Mouse (Mus musculus) embryonic facial prominence, embryonic 11.5 days (tissue): ENCODE measurements around the gene Galnt10. TPM values are rescaled to one million over a fixed set of nuclear protein-coding genes. Genes with fewer than 3 reads are reported as not detected.
A peak's percentile ranks its signal among the peaks of the same experiment; 100 is the strongest.

Experiments
- ATAC-seq: fragments of 200-750 bp; cut with Nextera tagmentation; replicated peaks from 2 replicates; pipeline ENCODE4 v1.8.0; 2017; ENCODE audit warnings: low read depth; ENCODE audit not compliant: insufficient number of reproducible peaks, low FRiP score, low TSS enrichment
- DNase-seq: peaks from one replicate; pipeline ENCODE4 v3.0.0-alpha.2; 2015; ENCODE audit warnings: low spot score
- H3K27ac ChIP-seq: fragments of 300-500 bp; sonication (generic); replicated peaks from 2 replicates; pipeline ENCODE4 v1.5.1; 2014; ENCODE audit warnings: mild to moderate bottlenecking, low read depth, low read length, control low read depth
- H3K27me3 ChIP-seq: fragments of 300-500 bp; sonication (generic); 2 replicates; pipeline ENCODE4 v1.6.1; 2014; ENCODE audit warnings: mild to moderate bottlenecking, low read length, moderate library complexity, mixed read lengths; ENCODE audit not compliant: control insufficient read depth, insufficient read depth
- H3K36me3 ChIP-seq: fragments of 300-500 bp; sonication (generic); replicated peaks from 2 replicates; pipeline ENCODE4 v1.6.1; 2014; ENCODE audit warnings: low read depth, mild to moderate bottlenecking, low read length, moderate library complexity, mixed read lengths; ENCODE audit not compliant: control insufficient read depth, insufficient read depth
- H3K4me1 ChIP-seq: fragments of 300-500 bp; sonication (generic); 2 replicates; pipeline ENCODE4 v1.6.1; 2014; ENCODE audit warnings: low read length, mixed read lengths; ENCODE audit not compliant: control insufficient read depth, insufficient read depth
- H3K4me2 ChIP-seq: fragments of 300-500 bp; sonication (generic); 2 replicates; pipeline ENCODE4 v1.6.1; 2014; ENCODE audit warnings: low read depth, mild to moderate bottlenecking, control low read depth, low read length, moderate library complexity
- H3K4me3 ChIP-seq: fragments of 300-500 bp; sonication (generic); 2 replicates; pipeline ENCODE4 v1.5.1; 2014; ENCODE audit warnings: low read depth, low read length, control low read depth
- H3K9ac ChIP-seq: fragments of 300-500 bp; sonication (generic); replicated peaks from 2 replicates; pipeline ENCODE4 v1.6.1; 2014; ENCODE audit warnings: mild to moderate bottlenecking, control low read depth, low read length
- H3K9me3 ChIP-seq: fragments of 300-500 bp; sonication (generic); replicated peaks from 2 replicates; pipeline ENCODE4 v1.6.1; 2016; ENCODE audit warnings: mild to moderate bottlenecking, low read length, inconsistent platforms, mixed read lengths; ENCODE audit not compliant: control insufficient read depth
- WGBS: fragments of 180-500 bp; shearing (Covaris S2); extraction: QIAGEN DNeasy Blood & Tissue Kit; methylation state at CpG from one replicate; pipeline ENCODE4 v1.1.7; 2014; 5-methylcytosine and 5-hydroxymethylcytosine counted together
- polyA plus RNA-seq: library from polyadenylated mRNA; unstranded; fragments of >200 nt; fragmentation: Nextera tagmentation; extraction: Ambion mirVana; gene quantifications from 2 replicates; pipeline ENCODE4 v1.2.1, GENCODE M21; 2014

Gene Galnt10
- polyA plus RNA-seq, 1 experiment from 2014 or later = 12.4 TPM

- H3K9me3 ChIP-seq = no peaks in the 10 kb centered on the region
- DNase-seq = no peak
- no peak for ATAC-seq
- WGBS = 78% methylated on average over 3 of the region's 3 CpGs
- no peaks in the 10 kb centered on the region; the same call in 1 of the 2 replicates for H3K4me1 ChIP-seq
- no peak overlapping the region for H3K4me3 ChIP-seq
- H3K4me2 ChIP-seq = no peak overlapping the region
- no peak overlapping the region for H3K9ac ChIP-seq
- no peaks in the 10 kb centered on the region for H3K36me3 ChIP-seq
- no peaks in the 10 kb centered on the region for H3K27me3 ChIP-seq
- H3K27ac ChIP-seq = no peak overlapping the region
Observed at GRCm38 (mm10) chr11:57605660-57606059, 39.6 kb upstream of the Galnt10 start.

- WGBS = 89% methylated on average over 9 of the region's 9 CpGs
- H3K9me3 ChIP-seq = no peaks in the 10 kb centered on the region
- no peak for ATAC-seq
Observed at GRCm38 (mm10) chr11:57614502-57614901, 30.7 kb upstream of the Galnt10 start.

GRCm38 (mm10) chr11:57615286-57615685 lies 30.0 kb upstream of the Galnt10 start:
- Histone ChIP-seq H3K4me2 (no peak overlapping the region), H3K27me3 (no peaks in the 10 kb centered on the region), H3K4me3 (no peak overlapping the region), H3K36me3 (no peaks in the 10 kb centered on the region), H3K9me3 (no peaks in the 10 kb centered on the region), H3K27ac (no peak overlapping the region), H3K9ac (no peak overlapping the region), H3K4me1 (no peaks in the 10 kb centered on the region)
- ATAC-seq = no peak
- DNase-seq = no peak
- 67% methylated on average over 9 of the region's 9 CpGs for WGBS

More at GRCm38 (mm10) chr11:57614502-57614901, 30.7 kb upstream of the Galnt10 start:
- Histone ChIP-seq H3K36me3 (no peaks in the 10 kb centered on the region), H3K9ac (no peak overlapping the region), H3K4me2 (no peak overlapping the region), H3K27ac (no peak overlapping the region), H3K4me3 (no peak overlapping the region), H3K27me3 (no peaks in the 10 kb centered on the region), H3K4me1 (no peaks in the 10 kb centered on the region)
- no peak for DNase-seq

- ATAC-seq = no peak
- no peaks in the 10 kb centered on the region for H3K4me1 ChIP-seq
- DNase-seq = no peak
- no peaks in the 10 kb centered on the region for H3K9me3 ChIP-seq
- H3K9ac ChIP-seq = no peak overlapping the region
- WGBS = 74% methylated on average over 13 of the region's 13 CpGs
- H3K4me2 ChIP-seq = no peak overlapping the region
- H3K4me3 ChIP-seq = no peak overlapping the region
- no peak overlapping the region for H3K27ac ChIP-seq
- H3K27me3 ChIP-seq = no peaks in the 10 kb centered on the region
- H3K36me3 ChIP-seq = no peaks in the 10 kb centered on the region
Observed at GRCm38 (mm10) chr11:57615871-57616270, 29.4 kb upstream of the Galnt10 start.

- H3K4me1 ChIP-seq = no peaks in the 10 kb centered on the region
- H3K36me3 ChIP-seq = no peaks in the 10 kb centered on the region
- no peaks in the 10 kb centered on the region for H3K9me3 ChIP-seq
- H3K9ac ChIP-seq = no peak overlapping the region
- H3K4me3 ChIP-seq = no peak overlapping the region
- H3K4me2 ChIP-seq = no peak overlapping the region
- WGBS = 35% methylated on average over 15 of the region's 15 CpGs
- no peak overlapping the region for H3K27ac ChIP-seq
- no peaks in the 10 kb centered on the region for H3K27me3 ChIP-seq
- DNase-seq = peak; percentile 69
- ATAC-seq = peak; percentile 72
Observed at GRCm38 (mm10) chr11:57617526-57618264, 27.5 kb upstream of the Galnt10 start.

GRCm38 (mm10) chr11:57621472-57621871 lies 23.8 kb upstream of the Galnt10 start:
- Histone ChIP-seq H3K4me3 (no peak overlapping the region), H3K4me2 (no peak overlapping the region), H3K36me3 (no peaks in the 10 kb centered on the region), H3K9ac (no peak overlapping the region), H3K4me1 (no peaks in the 10 kb centered on the region), H3K27ac (no peak overlapping the region), H3K27me3 (no peaks in the 10 kb centered on the region), H3K9me3 (no peaks in the 10 kb centered on the region)
- WGBS = 78% methylated on average over 3 of the region's 3 CpGs
- ATAC-seq (no peak), DNase-seq (no peak)

- DNase-seq = no peak
- ATAC-seq = no peak
Observed at GRCm38 (mm10) chr11:57621876-57622275, 23.4 kb upstream of the Galnt10 start.

GRCm38 (mm10) chr11:57624490-57624893 lies 20.8 kb upstream of the Galnt10 start:
- no peaks in the 10 kb centered on the region for H3K9me3 ChIP-seq
- H3K36me3 ChIP-seq = no peaks in the 10 kb centered on the region
- ATAC-seq (no peak), DNase-seq (no peak)
- 57% methylated on average over 5 of the region's 5 CpGs for WGBS
- H3K27me3 ChIP-seq = no peaks in the 10 kb centered on the region
- no peaks in the 10 kb centered on the region for H3K4me1 ChIP-seq
- no peak overlapping the region for H3K4me3 ChIP-seq
- no peak overlapping the region for H3K4me2 ChIP-seq
- H3K27ac ChIP-seq = no peak overlapping the region
- H3K9ac ChIP-seq = no peak overlapping the region

More at GRCm38 (mm10) chr11:57621876-57622275, 23.4 kb upstream of the Galnt10 start:
- no peaks in the 10 kb centered on the region for H3K4me1 ChIP-seq
- H3K4me3 ChIP-seq = no peak overlapping the region
- no peaks in the 10 kb centered on the region for H3K9me3 ChIP-seq
- H3K27me3 ChIP-seq = no peaks in the 10 kb centered on the region
- H3K4me2 ChIP-seq = no peak overlapping the region
- H3K36me3 ChIP-seq = no peaks in the 10 kb centered on the region
- H3K9ac ChIP-seq = no peak overlapping the region
- no peak overlapping the region for H3K27ac ChIP-seq
